7 mouse cellular contexts compared by ENCODE assay signal in the genomic region with DNA sequence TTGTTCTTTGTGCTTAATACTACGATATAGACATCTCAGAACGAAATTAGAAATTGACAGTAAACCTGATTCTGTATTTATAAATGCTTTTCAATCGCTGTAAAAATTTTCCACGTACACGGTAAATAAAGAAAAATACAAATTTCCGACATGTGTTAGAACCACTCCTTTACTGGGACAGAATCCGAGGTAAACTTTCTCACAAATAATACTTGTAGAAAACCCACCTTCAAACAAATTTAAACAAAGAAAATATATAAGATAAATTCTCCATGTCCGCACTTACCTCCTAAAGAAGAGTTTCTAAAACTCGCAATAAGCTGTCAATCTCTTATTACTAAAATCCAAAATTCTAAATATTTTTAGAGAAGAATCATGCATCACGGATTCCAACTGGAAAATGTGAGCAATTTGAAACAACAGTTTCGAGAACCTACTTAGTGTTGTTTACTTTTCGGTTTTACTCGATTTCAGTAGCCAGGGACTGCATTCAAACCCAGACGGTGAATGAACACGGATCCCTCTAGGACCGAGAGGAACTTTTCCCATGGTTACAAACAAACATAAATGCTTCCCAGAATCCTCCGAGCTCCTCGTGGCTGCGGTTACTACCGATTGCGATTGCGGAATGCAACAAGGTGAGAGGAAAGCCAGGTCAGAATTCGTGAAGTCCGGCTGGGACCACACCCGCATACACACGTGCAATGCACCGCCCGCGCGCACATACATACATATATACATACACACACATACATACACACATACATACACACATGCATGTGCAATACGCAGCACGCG. TPM values are rescaled to one million over a fixed set of nuclear protein-coding genes. Genes with fewer than 3 reads are reported as not detected.
A peak's percentile ranks its signal among the peaks of the same experiment; 100 is the strongest.
DNase-seq lines count a peak whose midpoint lies in the region; ATAC-seq lines count a peak whose summit lies in the region.

No protein-coding gene starts in this region.

- H3K9ac ChIP-seq in intestine, embryonic 16.5 days (ENCODE audit: low read depth, low read length): peak overlapping the region; percentile 85

- WGBS in embryonic facial prominence, embryonic 10.5 days: under 1% methylated on average over 33 of the region's 33 CpGs
- WGBS in intestine, embryonic 16.5 days: under 1% methylated on average over 33 of the region's 33 CpGs
- WGBS in midbrain, embryonic 10.5 days: under 1% methylated on average over 33 of the region's 33 CpGs

- no peaks in the 10 kb centered on the region for H3K27me3 ChIP-seq in embryonic facial prominence, embryonic 10.5 days (replicated peaks; ENCODE audit: low read depth, poor library complexity, severe bottlenecking)
- H3K27me3 ChIP-seq in intestine, embryonic 16.5 days (replicated peaks; ENCODE audit: control insufficient read depth, insufficient read depth, low read length): no peaks in the 10 kb centered on the region
- H3K27me3 ChIP-seq in midbrain, embryonic 10.5 days (ENCODE audit: low read depth, poor library complexity, severe bottlenecking): no peaks in the 10 kb centered on the region

- H3K4me2 ChIP-seq in intestine, embryonic 16.5 days (ENCODE audit: low read depth, low read length): peak overlapping the region; percentile 77

- H3K36me3 ChIP-seq in embryonic facial prominence, embryonic 10.5 days (replicated peaks): peaks cover 19% of the 10 kb centered on the region
- no peaks in the 10 kb centered on the region; the same call in 1 of the 2 replicates for H3K36me3 ChIP-seq in intestine, embryonic 16.5 days (ENCODE audit: control insufficient read depth, insufficient read depth, low read length)
- H3K36me3 ChIP-seq in midbrain, embryonic 10.5 days: peaks cover 19% of the 10 kb centered on the region

- peak overlapping the region; percentile 83 for H3K27ac ChIP-seq in embryonic facial prominence, embryonic 10.5 days (replicated peaks)
- H3K27ac ChIP-seq in intestine, embryonic 16.5 days (ENCODE audit: low read length): no peak overlapping the region
- peak overlapping the region; percentile 83 for H3K27ac ChIP-seq in midbrain, embryonic 10.5 days (replicated peaks)

- peak; percentile 76 for DNase-seq in adrenal gland, postnatal 14 days
- peak; percentile 82 for DNase-seq in embryonic facial prominence, embryonic 10.5 days (ENCODE audit: low spot score)
- peak; percentile 81 for DNase-seq in gonadal fat pad, adult 2 months (ENCODE audit: low read depth)
- DNase-seq in left cerebral cortex, postnatal 36 days (ENCODE audit: low spot score in 2 of 2): peak; percentile 72 to 82
- DNase-seq in midbrain, embryonic 10.5 days (ENCODE audit: low spot score): peak; percentile 81
- DNase-seq in right cerebral cortex, postnatal 36 days (ENCODE audit: low spot score in 2 of 2): peak; percentile 68 to 86

- no peaks in the 10 kb centered on the region for H3K9me3 ChIP-seq in embryonic facial prominence, embryonic 10.5 days
- no peaks in the 10 kb centered on the region for H3K9me3 ChIP-seq in intestine, embryonic 16.5 days (ENCODE audit: control insufficient read depth, low read length)
- no peaks in the 10 kb centered on the region for H3K9me3 ChIP-seq in midbrain, embryonic 10.5 days (replicated peaks)

- intact Hi-C loops in left cerebral cortex, postnatal 36 days (cut with DNase I): loop anchor here (2.0 kb wide), 1 partner anchor 16 kb away; a partner anchor contains a TSS

- H3K4me3 ChIP-seq in embryonic facial prominence, embryonic 10.5 days: peak overlapping the region; percentile 81
- peak overlapping the region; percentile 92 for H3K4me3 ChIP-seq in intestine, embryonic 16.5 days (ENCODE audit: low read length)
- peak overlapping the region; percentile 70 for H3K4me3 ChIP-seq in midbrain, embryonic 10.5 days

- H3K4me1 ChIP-seq in embryonic facial prominence, embryonic 10.5 days: peaks cover 9% of the 10 kb centered on the region
- no peaks in the 10 kb centered on the region for H3K4me1 ChIP-seq in intestine, embryonic 16.5 days (ENCODE audit: control insufficient read depth, insufficient read depth, low read length)
- peaks cover 17% of the 10 kb centered on the region for H3K4me1 ChIP-seq in midbrain, embryonic 10.5 days

- ATAC-seq in intestine, embryonic 16.5 days: peak; percentile 81

RNA-seq across cellular contexts. Expression of a gene that starts 0.7 kb away (rescaled TPM):
- 31.5 and 33.0 TPM in 2 replicates for total RNA-seq in adrenal gland, postnatal 14 days (2021)
- 7.0 and 8.0 TPM in 2 replicates for polyA plus RNA-seq in embryonic facial prominence, embryonic 10.5 days (2016; fragmentation: Nextera tagmentation; extraction: Ambion mirVana)
- polyA plus RNA-seq in gonadal fat pad, adult 2 months (2012; rRNA removed): 23.1 and 23.4 TPM in 2 replicates
- 8.0 and 8.4 TPM in 2 replicates for polyA plus RNA-seq in intestine, embryonic 16.5 days (2015; fragmentation: Nextera tagmentation; extraction: Ambion mirVana)
- total RNA-seq in left cerebral cortex, postnatal 36 days (2021): 10 to 100 TPM; 53.3 to 59.4 TPM
- polyA plus RNA-seq in midbrain, embryonic 10.5 days (2016; fragmentation: Nextera tagmentation; extraction: Ambion mirVana): 7.5 and 9.2 TPM in 2 replicates

RNA-seq across cellular contexts. Expression of a gene that starts 16.6 kb away (rescaled TPM):
- 0.44 and 0.64 TPM in 2 replicates for total RNA-seq in adrenal gland, postnatal 14 days (2021)
- 0.19 TPM in 1 of 2 replicates, not detected in the other for polyA plus RNA-seq in embryonic facial prominence, embryonic 10.5 days (2016; fragmentation: Nextera tagmentation; extraction: Ambion mirVana)
- polyA plus RNA-seq in gonadal fat pad, adult 2 months (2012; rRNA removed): 1.4 and 1.5 TPM in 2 replicates
- polyA plus RNA-seq in intestine, embryonic 16.5 days (2015; fragmentation: Nextera tagmentation; extraction: Ambion mirVana): 2.1 and 2.4 TPM in 2 replicates
- total RNA-seq in left cerebral cortex, postnatal 36 days (2021): under 1 TPM in 1 of 2 experiments, not detected in 1; 0.54 TPM
- polyA plus RNA-seq in midbrain, embryonic 10.5 days (2016; fragmentation: Nextera tagmentation; extraction: Ambion mirVana): 0.38 TPM in 1 of 2 replicates, not detected in the other

RNA-seq across cellular contexts. Expression of a gene that starts 17.0 kb away (rescaled TPM):
- 11.9 and 17.5 TPM in 2 replicates for total RNA-seq in adrenal gland, postnatal 14 days (2021)
- 35.5 and 38.2 TPM in 2 replicates for polyA plus RNA-seq in embryonic facial prominence, embryonic 10.5 days (2016; fragmentation: Nextera tagmentation; extraction: Ambion mirVana)
- polyA plus RNA-seq in gonadal fat pad, adult 2 months (2012; rRNA removed): 15.6 and 15.9 TPM in 2 replicates
- 84.6 and 89.8 TPM in 2 replicates for polyA plus RNA-seq in intestine, embryonic 16.5 days (2015; fragmentation: Nextera tagmentation; extraction: Ambion mirVana)
- total RNA-seq in left cerebral cortex, postnatal 36 days (2021): 10 to 100 TPM; 14.0 to 17.3 TPM
- 30.0 and 30.5 TPM in 2 replicates for polyA plus RNA-seq in midbrain, embryonic 10.5 days (2016; fragmentation: Nextera tagmentation; extraction: Ambion mirVana)

RNA-seq across cellular contexts. Expression of a gene that starts 44.4 kb away (rescaled TPM):
- total RNA-seq in adrenal gland, postnatal 14 days (2021): not detected in 2 replicates
- polyA plus RNA-seq in embryonic facial prominence, embryonic 10.5 days (2016; fragmentation: Nextera tagmentation; extraction: Ambion mirVana): 0.15 TPM in 1 of 2 replicates, not detected in the other
- polyA plus RNA-seq in gonadal fat pad, adult 2 months (2012; rRNA removed): 0.14 and 0.15 TPM in 2 replicates
- polyA plus RNA-seq in intestine, embryonic 16.5 days (2015; fragmentation: Nextera tagmentation; extraction: Ambion mirVana): 0.27 TPM in 1 of 2 replicates, not detected in the other
- total RNA-seq in left cerebral cortex, postnatal 36 days (2021): under 1 TPM; 0.32 to 0.81 TPM
- polyA plus RNA-seq in midbrain, embryonic 10.5 days (2016; fragmentation: Nextera tagmentation; extraction: Ambion mirVana): 0.14 TPM in 1 of 2 replicates, not detected in the other

RNA-seq across cellular contexts. Expression of a gene that starts 59.1 kb away (rescaled TPM):
- 2.0 and 7.7 TPM in 2 replicates for total RNA-seq in adrenal gland, postnatal 14 days (2021)
- polyA plus RNA-seq in embryonic facial prominence, embryonic 10.5 days (2016; fragmentation: Nextera tagmentation; extraction: Ambion mirVana): not detected in 2 replicates
- 0.53 and 0.91 TPM in 2 replicates for polyA plus RNA-seq in gonadal fat pad, adult 2 months (2012; rRNA removed)
- 0.10 TPM in 1 of 2 replicates, not detected in the other for polyA plus RNA-seq in intestine, embryonic 16.5 days (2015; fragmentation: Nextera tagmentation; extraction: Ambion mirVana)
- total RNA-seq in left cerebral cortex, postnatal 36 days (2021): not detected
- not detected in 2 replicates for polyA plus RNA-seq in midbrain, embryonic 10.5 days (2016; fragmentation: Nextera tagmentation; extraction: Ambion mirVana)
